Mouse (Mus musculus) cerebellum, adult 18-20 months (tissue): ENCODE data around the gene Fbrsl1.

Source experiments
- DNase-seq, 2 experiments: peaks; one replicate each; pipeline ENCODE4 v3.0.0; 2021

Gene Fbrsl1

GRCm38 (mm10) chr5:110357531-110358179 is 90.6 kb downstream of the Fbrsl1 start:
- peak; percentile 85 to 90 for DNase-seq

- DNase-seq: peak; percentile 43 to 50
These were observed 93.6 kb downstream of the Fbrsl1 start for GRCm38 (mm10) chr5:110354716-110355115.

- no peak for DNase-seq
These were observed 101.3 kb downstream of the Fbrsl1 start for GRCm38 (mm10) chr5:110347006-110347405.

GRCm38 (mm10) chr5:110345553-110345952 is 102.8 kb downstream of the Fbrsl1 start:
- DNase-seq: no peak

GRCm38 (mm10) chr5:110344524-110344923 is 103.8 kb downstream of the Fbrsl1 start, which contains the start of gene Lrcol1:
TSS of gene Lrcol1 (plus strand) at chr5:110344730.
- DNase-seq: no peak

GRCm38 (mm10) chr5:110342648-110343284 is 105.5 kb downstream of the Fbrsl1 start, which contains the start of gene P2rx2:
TSS of gene P2rx2 (minus strand) at chr5:110343212.
- DNase-seq: peak; percentile 44 to 54

- no peak for DNase-seq
These were observed 109.5 kb downstream of the Fbrsl1 start for GRCm38 (mm10) chr5:110338792-110339191.

- DNase-seq: no peak
These were observed 117.8 kb downstream of the Fbrsl1 start for GRCm38 (mm10) chr5:110330508-110330907.

GRCm38 (mm10) chr5:110313127-110313526 is 135.2 kb downstream of the Fbrsl1 start:
- no peak for DNase-seq
